Comparison of ENCODE assay signal across 9 mouse cellular contexts in genomic region chr11:58955868-58956257, GRCm38 (mm10). TPM values are rescaled to one million over a fixed set of nuclear protein-coding genes. Genes with fewer than 3 reads are reported as not detected.
DNase-seq lines count a peak whose midpoint lies in the region; ATAC-seq and TF ChIP-seq lines count a peak whose summit lies in the region.
"Had no signal": no experiment of that assay in that cellular context is flagged by ENCODE, and none has a peak within 500 bp of the region (broad histone marks: within the 10 kb centered on the region; RNA-seq: fewer than 3 reads in every experiment).

No protein-coding gene starts in this region.

- DNase-seq in layer of hippocampus, adult 2 months (ENCODE audit: low spot score in 2 of 2): no peak
- no peak for DNase-seq in layer of hippocampus, postnatal 10 days (ENCODE audit: low spot score in 2 of 2)
- DNase-seq in intestine, embryonic 14.5 days (ENCODE audit: low spot score): no peak
- DNase-seq in adrenal gland, postnatal 14 days: no peak
- DNase-seq in adrenal gland, adult 8-10 months: no peak
- no peak for DNase-seq in natural killer cell, adult 2 months (ENCODE audit: low spot score in 2 of 2)

- H3K27ac ChIP-seq in layer of hippocampus, adult 2 months: peak overlapping the region; percentile 98
- peak overlapping the region; percentile 98; the same call in 1 of the 2 replicates for H3K27ac ChIP-seq in embryonic facial prominence, embryonic 12.5 days
- peak overlapping the region; percentile 100 for H3K27ac ChIP-seq in intestine, embryonic 14.5 days (ENCODE audit: low read depth)

- peaks cover 8% of the 10 kb centered on the region; the same call in 1 of the 2 replicates for H3K36me3 ChIP-seq in embryonic facial prominence, embryonic 12.5 days
- peaks cover 19% of the 10 kb centered on the region for H3K36me3 ChIP-seq in intestine, embryonic 14.5 days (ENCODE audit: control insufficient read depth, insufficient read depth, low read length)
- H3K36me3 ChIP-seq in myocyte (ENCODE audit: control insufficient read depth, insufficient read depth): peaks cover 9% of the 10 kb centered on the region

- peak overlapping the region; percentile 66 for H3K4me2 ChIP-seq in embryonic facial prominence, embryonic 12.5 days (replicated peaks)
- H3K4me2 ChIP-seq in intestine, embryonic 14.5 days (ENCODE audit: low read length): peak overlapping the region; percentile 94
- peak overlapping the region; percentile 86 for H3K4me2 ChIP-seq in myocyte (ENCODE audit: low read depth)

- no peak overlapping the region for H3ac ChIP-seq in myocyte (ENCODE audit: control insufficient read depth, insufficient read length)

- H3K79me2 ChIP-seq in myocyte (ENCODE audit: control insufficient read depth, insufficient read depth): peaks cover 19% of the 10 kb centered on the region

- H3K9ac ChIP-seq in embryonic facial prominence, embryonic 12.5 days: peak overlapping the region; percentile 90
- H3K9ac ChIP-seq in intestine, embryonic 14.5 days (ENCODE audit: low read length): peak overlapping the region; percentile 95

- H3K4me1 ChIP-seq in embryonic facial prominence, embryonic 12.5 days: peaks cover 31% of the 10 kb centered on the region
- peaks cover 26% of the 10 kb centered on the region for H3K4me1 ChIP-seq in intestine, embryonic 14.5 days (replicated peaks; ENCODE audit: control insufficient read depth, insufficient read depth, low read length)

- WGBS in embryonic facial prominence, embryonic 12.5 days: 30% methylated on average over 8 of the region's 8 CpGs
- 11% methylated on average over 8 of the region's 8 CpGs for WGBS in intestine, embryonic 14.5 days

- TF ChIP-seq CTCF in layer of hippocampus, adult 2 months (conservative IDR thresholded peaks at IDR 0.05): no peak

- peaks cover 5% of the 10 kb centered on the region; the same call in 1 of the 2 replicates for H3K27me3 ChIP-seq in embryonic facial prominence, embryonic 12.5 days
- H3K27me3 ChIP-seq in intestine, embryonic 14.5 days (replicated peaks; ENCODE audit: control insufficient read depth, insufficient read depth, low read length): no peaks in the 10 kb centered on the region
- peaks cover 6% of the 10 kb centered on the region for H3K27me3 ChIP-seq in myocyte (ENCODE audit: control insufficient read depth, insufficient read depth, insufficient read length)

- peak overlapping the region; percentile 87 for H3K4me3 ChIP-seq in layer of hippocampus, adult 2 months
- H3K4me3 ChIP-seq in embryonic facial prominence, embryonic 12.5 days: peak overlapping the region; percentile 89
- H3K4me3 ChIP-seq in intestine, embryonic 14.5 days (ENCODE audit: low read depth, low read length): peak overlapping the region; percentile 80
- H3K4me3 ChIP-seq in myocyte: peak overlapping the region; percentile 89

- ATAC-seq in embryonic facial prominence, embryonic 12.5 days (ENCODE audit: insufficient number of reproducible peaks, insufficient read depth, low FRiP score, low TSS enrichment): no peak
- ATAC-seq in intestine, embryonic 14.5 days (replicated peaks; ENCODE audit: low FRiP score, low TSS enrichment, low read depth): no peak

- no peaks in the 10 kb centered on the region for H3K9me3 ChIP-seq in embryonic facial prominence, embryonic 12.5 days
- no peaks in the 10 kb centered on the region for H3K9me3 ChIP-seq in intestine, embryonic 14.5 days (ENCODE audit: control insufficient read depth, low read length)

- TF ChIP-seq POLR2A in myocyte (IDR thresholded peaks at IDR 0.05; ENCODE audit: insufficient read length, low read depth): no peak

TF ChIP-seq in myocyte, 11 proteins besides CTCF, POLR2A, EP300 and RAD21:
- TF ChIP-seq POLR2AphosphoS2 (IDR thresholded peaks at IDR 0.05; ENCODE audit: insufficient read length, low read depth) (no peak), MAX (IDR thresholded peaks at IDR 0.05; ENCODE audit: low read depth) (no peak), USF1 (IDR thresholded peaks at IDR 0.05; ENCODE audit: low read depth) (no peak), SRF (IDR thresholded peaks at IDR 0.05; ENCODE audit: control insufficient read depth, insufficient read length, low read depth) (no peak), MYOD1 (IDR thresholded peaks at IDR 0.05; ENCODE audit: control insufficient read depth in 1 of 3, insufficient read length in 2 of 3, low read depth in 2 of 3) (no peak), TCF3 (IDR thresholded peaks at IDR 0.05; ENCODE audit: insufficient read length, low read depth) (no peak)
TF ChIP-seq in myocyte: peak in this region for 0.

RNA-seq across cellular contexts. Expression of gene Hist3h2a, which starts 1.4 kb away (rescaled TPM):
- total RNA-seq in layer of hippocampus, adult 2 months (2021): 10 to 100 TPM; 66.0 to 69.3 TPM
- total RNA-seq in layer of hippocampus, postnatal 10 days (2021): 10 to 100 TPM; 59.3 to 61.6 TPM
- 36.3 and 40.0 TPM in 2 replicates for polyA plus RNA-seq in embryonic facial prominence, embryonic 12.5 days (2016; fragmentation: Nextera tagmentation; extraction: Ambion mirVana)
- polyA plus RNA-seq in intestine, embryonic 14.5 days (2014; fragmentation: Nextera tagmentation; extraction: Ambion mirVana): 28.7 and 30.3 TPM in 2 replicates
- polyA plus RNA-seq in myocyte (2012; fragmentation: generic; extraction: Trizol): 24.4 TPM
- 24.4 and 26.8 TPM in 2 replicates for total RNA-seq in adrenal gland, postnatal 14 days (2021)
- 10 to 100 TPM; 18.8 to 28.5 (median 26.2) TPM for total RNA-seq in adrenal gland, adult 8-10 months (2022)

RNA-seq across cellular contexts. Expression of gene Trim17, which starts 1.4 kb away (rescaled TPM):
- 1 to 10 TPM; 5.3 to 6.5 TPM for total RNA-seq in layer of hippocampus, adult 2 months (2021)
- total RNA-seq in layer of hippocampus, postnatal 10 days (2021): 1 to 10 TPM; 2.9 to 3.7 TPM
- 0.51 and 0.55 TPM in 2 replicates for polyA plus RNA-seq in embryonic facial prominence, embryonic 12.5 days (2016; fragmentation: Nextera tagmentation; extraction: Ambion mirVana)
- polyA plus RNA-seq in intestine, embryonic 14.5 days (2014; fragmentation: Nextera tagmentation; extraction: Ambion mirVana): 0.24 and 0.28 TPM in 2 replicates
- polyA plus RNA-seq in myocyte (2012; fragmentation: generic; extraction: Trizol): 0.64 TPM
- 0.11 TPM in 1 of 2 replicates, not detected in the other for total RNA-seq in adrenal gland, postnatal 14 days (2021)
- under 1 TPM; 0.21 to 0.59 (median 0.46) TPM for total RNA-seq in adrenal gland, adult 8-10 months (2022)
- total RNA-seq: hematopoietic stem cell, adult 5-6 weeks had no signal

RNA-seq across cellular contexts. Expression of gene Hist3h2ba, which starts 7.1 kb away (rescaled TPM):
- 100 to 1,000 TPM in 1 of 2 experiments, 10 to 100 TPM in 1; 91.3 to 103 TPM for total RNA-seq in layer of hippocampus, adult 2 months (2021)
- total RNA-seq in layer of hippocampus, postnatal 10 days (2021): 100 to 1,000 TPM; 146 to 155 TPM
- polyA plus RNA-seq in embryonic facial prominence, embryonic 12.5 days (2016; fragmentation: Nextera tagmentation; extraction: Ambion mirVana): 52.7 and 70.4 TPM in 2 replicates
- 24.9 and 26.3 TPM in 2 replicates for polyA plus RNA-seq in intestine, embryonic 14.5 days (2014; fragmentation: Nextera tagmentation; extraction: Ambion mirVana)
- polyA plus RNA-seq in myocyte (2012; fragmentation: generic; extraction: Trizol): 0.88 TPM
- 16.4 and 23.5 TPM in 2 replicates for total RNA-seq in adrenal gland, postnatal 14 days (2021)
- total RNA-seq in adrenal gland, adult 8-10 months (2022): 10 to 100 TPM in 2 of 4 experiments, 1 to 10 TPM in 2; 3.3 to 12.2 (median 7.8) TPM

RNA-seq across cellular contexts. Expression of gene Rnf187, which starts 17.1 kb away (rescaled TPM):
- total RNA-seq in layer of hippocampus, adult 2 months (2021): 100 to 1,000 TPM; 462 to 508 TPM
- 100 to 1,000 TPM; 453 to 458 TPM for total RNA-seq in layer of hippocampus, postnatal 10 days (2021)
- polyA plus RNA-seq in embryonic facial prominence, embryonic 12.5 days (2016; fragmentation: Nextera tagmentation; extraction: Ambion mirVana): 366 and 374 TPM in 2 replicates
- 240 and 258 TPM in 2 replicates for polyA plus RNA-seq in intestine, embryonic 14.5 days (2014; fragmentation: Nextera tagmentation; extraction: Ambion mirVana)
- 197 TPM for polyA plus RNA-seq in myocyte (2012; fragmentation: generic; extraction: Trizol)
- 147 and 153 TPM in 2 replicates for total RNA-seq in adrenal gland, postnatal 14 days (2021)
- total RNA-seq in adrenal gland, adult 8-10 months (2022): 100 to 1,000 TPM; 179 to 200 (median 190) TPM

RNA-seq across cellular contexts. Expression of gene Trim11, which starts 22.0 kb away (rescaled TPM):
- 10 to 100 TPM; 32.5 to 35.5 TPM for total RNA-seq in layer of hippocampus, adult 2 months (2021)
- 10 to 100 TPM; 24.7 to 28.6 TPM for total RNA-seq in layer of hippocampus, postnatal 10 days (2021)
- polyA plus RNA-seq in embryonic facial prominence, embryonic 12.5 days (2016; fragmentation: Nextera tagmentation; extraction: Ambion mirVana): 22.7 and 23.3 TPM in 2 replicates
- polyA plus RNA-seq in intestine, embryonic 14.5 days (2014; fragmentation: Nextera tagmentation; extraction: Ambion mirVana): 16.5 and 19.6 TPM in 2 replicates
- polyA plus RNA-seq in myocyte (2012; fragmentation: generic; extraction: Trizol): 19.3 TPM
- 25.5 and 29.9 TPM in 2 replicates for total RNA-seq in adrenal gland, postnatal 14 days (2021)
- total RNA-seq in adrenal gland, adult 8-10 months (2022): 10 to 100 TPM; 23.2 to 38.7 (median 31.3) TPM
